Mouse (Mus musculus) embryonic facial prominence, embryonic 15.5 days (tissue): ENCODE data around the gene Gm26938. TPM values are rescaled to one million over a fixed set of nuclear protein-coding genes. Genes with fewer than 3 reads are reported as not detected.

Experiments
- ATAC-seq: fragments of 200-750 bp; cut with Nextera tagmentation; 2 replicates; pipeline ENCODE4 v1.8.0; 2017; ENCODE audit warnings: low read depth, moderate TSS enrichment; ENCODE audit not compliant: insufficient number of reproducible peaks, low FRiP score, low TSS enrichment
- H3K27ac ChIP-seq: fragments of 300-500 bp; sonication (generic); replicated peaks from 2 replicates; pipeline ENCODE4 v1.5.1; 2015; ENCODE audit warnings: mild to moderate bottlenecking, inconsistent platforms
- H3K27me3 ChIP-seq: fragments of 300-500 bp; sonication (generic); 2 replicates; pipeline ENCODE4 v1.6.1; 2015; ENCODE audit warnings: inconsistent platforms
- H3K36me3 ChIP-seq: fragments of 300-500 bp; sonication (generic); 2 replicates; pipeline ENCODE4 v1.6.1; 2015; ENCODE audit warnings: mild to moderate bottlenecking, inconsistent platforms
- H3K4me1 ChIP-seq: fragments of 300-500 bp; sonication (generic); 2 replicates; pipeline ENCODE4 v1.6.1; 2015; ENCODE audit warnings: inconsistent platforms
- H3K4me2 ChIP-seq: fragments of 300-500 bp; sonication (generic); replicated peaks from 2 replicates; pipeline ENCODE4 v1.6.1; 2015; ENCODE audit warnings: mild to moderate bottlenecking, inconsistent platforms
- H3K4me3 ChIP-seq: fragments of 300-500 bp; sonication (generic); replicated peaks from 2 replicates; pipeline ENCODE4 v1.5.1; 2015; ENCODE audit warnings: mild to moderate bottlenecking, inconsistent platforms
- H3K9ac ChIP-seq: fragments of 300-500 bp; sonication (generic); 2 replicates; pipeline ENCODE4 v1.6.1; 2015; ENCODE audit warnings: inconsistent platforms
- H3K9me3 ChIP-seq: fragments of 300-500 bp; sonication (generic); replicated peaks from 2 replicates; pipeline ENCODE4 v1.6.1; 2016; ENCODE audit warnings: inconsistent platforms
- WGBS: fragments of 180-500 bp; shearing (Covaris S2); methylation state at CpG from one replicate; pipeline ENCODE4 v1.1.7; 2015; 5-methylcytosine and 5-hydroxymethylcytosine counted together
- polyA plus RNA-seq: library from polyadenylated mRNA; unstranded; fragments of >200 nt; fragmentation: Nextera tagmentation; extraction: Ambion mirVana; gene quantifications from 2 replicates; pipeline ENCODE4 v1.2.1, GENCODE M21; 2015

The Gm26938 gene
- polyA plus RNA-seq, 1 experiment from 2014 or later, result not detected

DNA sequence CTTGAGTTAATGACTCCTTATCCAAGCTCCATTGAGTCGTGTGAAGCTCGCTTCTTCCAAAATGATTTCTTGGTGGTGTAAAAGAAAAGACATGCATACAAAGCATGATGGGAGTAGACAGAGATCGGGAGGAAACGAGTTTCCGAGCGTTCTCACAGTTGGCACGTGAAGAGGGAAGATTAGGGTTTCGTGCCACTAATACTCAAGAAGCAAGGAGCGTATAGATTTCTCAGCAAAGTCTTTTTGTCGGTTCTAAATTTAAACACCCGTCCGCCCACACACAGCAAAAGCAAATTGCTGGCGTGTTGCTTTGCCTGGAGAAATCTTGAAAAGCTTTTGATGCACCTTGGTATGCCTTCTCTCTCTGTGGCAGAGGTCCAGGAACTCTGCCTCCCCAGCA is 3.2 kb upstream of the Gm26938 start:
- ATAC-seq, result no peak
- H3K4me1 ChIP-seq, result peaks cover 12% of the 10 kb centered on the region
- no peak overlapping the region for H3K27ac ChIP-seq
- H3K9ac ChIP-seq, result no peak overlapping the region
- no peak overlapping the region for H3K4me2 ChIP-seq
- peaks cover 4% of the 10 kb centered on the region; the same call in 1 of the 2 replicates for H3K36me3 ChIP-seq
- H3K27me3 ChIP-seq, result no peaks in the 10 kb centered on the region
- no peaks in the 10 kb centered on the region for H3K9me3 ChIP-seq
- 71% methylated on average over 13 of the region's 13 CpGs for WGBS
- H3K4me3 ChIP-seq, result no peak overlapping the region

DNA sequence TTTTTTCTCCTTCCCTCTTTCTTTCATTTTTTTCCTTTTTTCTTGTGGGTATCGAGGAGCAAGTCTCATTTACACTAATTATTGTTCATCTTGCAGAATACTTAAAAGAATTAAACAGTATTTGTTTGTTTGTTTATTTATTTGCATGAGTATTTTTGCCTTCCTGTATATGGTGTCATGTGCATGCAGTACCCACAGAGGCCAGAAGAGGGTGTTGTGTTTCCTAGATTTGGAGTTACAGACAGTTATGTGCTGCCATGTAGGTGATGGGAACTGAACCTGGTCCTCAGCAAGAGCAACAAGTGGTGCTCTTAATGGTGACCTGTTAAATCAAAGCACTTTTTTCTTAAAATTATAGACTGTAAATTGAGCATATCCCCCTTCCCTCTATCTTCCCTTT is 1.4 kb upstream of the Gm26938 start:
- Histone ChIP-seq H3K9ac (no peak overlapping the region), H3K27ac (no peak overlapping the region), H3K4me3 (no peak overlapping the region), H3K36me3 (peaks cover 18% of the 10 kb centered on the region), H3K9me3 (no peaks in the 10 kb centered on the region), H3K27me3 (no peaks in the 10 kb centered on the region), H3K4me1 (peaks cover 12% of the 10 kb centered on the region), H3K4me2 (no peak overlapping the region)
- no peak for ATAC-seq
- 100% methylated on average over 1 of the region's 1 CpGs for WGBS

DNA sequence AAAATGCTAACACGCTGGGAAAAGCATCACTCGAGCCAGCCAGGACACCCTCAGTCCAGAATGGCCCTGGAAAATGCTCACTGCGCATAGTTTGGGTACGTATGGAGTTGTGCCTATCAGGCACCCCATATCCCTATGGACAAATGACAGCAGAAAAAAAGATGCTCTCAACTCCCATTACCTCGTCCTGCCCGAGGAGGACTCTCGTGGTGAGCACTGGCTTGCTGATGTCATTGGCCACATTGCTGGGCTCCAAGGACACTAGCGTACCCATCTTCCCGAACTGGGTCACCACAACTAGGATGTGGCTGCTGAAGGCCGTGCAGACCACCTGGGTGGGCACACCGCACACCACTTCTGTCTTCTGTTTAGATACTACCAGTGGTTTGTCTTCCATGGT is 260 bp downstream of the Gm26938 start:
- Histone ChIP-seq H3K27me3 (no peaks in the 10 kb centered on the region), H3K9me3 (no peaks in the 10 kb centered on the region), H3K4me2 (peak overlapping the region; percentile 81), H3K36me3 (peaks cover 28% of the 10 kb centered on the region), H3K27ac (no peak overlapping the region), H3K4me3 (peak overlapping the region; percentile 60), H3K9ac (peak overlapping the region; percentile 53), H3K4me1 (peaks cover 12% of the 10 kb centered on the region)
- WGBS, result 39% methylated on average over 11 of the region's 11 CpGs
- no peak for ATAC-seq

DNA sequence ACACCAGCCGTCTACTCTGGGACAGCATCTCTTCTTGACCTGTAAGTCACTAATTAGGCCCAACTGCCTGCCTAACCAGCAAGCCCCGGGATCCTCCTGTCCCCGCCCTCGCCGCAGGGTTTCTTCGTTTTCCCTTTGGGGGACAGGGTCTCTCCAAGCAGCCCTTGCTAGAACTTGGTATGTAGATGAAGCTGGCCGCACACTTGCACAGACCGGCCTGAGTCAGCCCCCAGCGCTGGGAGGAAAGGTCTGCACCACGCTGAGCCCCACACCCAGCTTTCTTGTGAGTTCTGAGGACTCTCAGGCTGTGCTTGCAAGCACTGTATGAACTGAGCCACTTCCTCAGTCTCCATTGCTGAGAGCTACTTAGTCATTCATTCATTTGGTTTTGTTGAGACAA is 1.7 kb downstream of the Gm26938 start:
- H3K9me3 ChIP-seq, result no peaks in the 10 kb centered on the region
- H3K9ac ChIP-seq, result no peak overlapping the region
- H3K36me3 ChIP-seq, result peaks cover 28% of the 10 kb centered on the region
- peaks cover 12% of the 10 kb centered on the region for H3K4me1 ChIP-seq
- 88% methylated on average over 10 of the region's 10 CpGs for WGBS
- ATAC-seq, result no peak
- no peak overlapping the region for H3K27ac ChIP-seq
- H3K27me3 ChIP-seq, result no peaks in the 10 kb centered on the region
- H3K4me3 ChIP-seq, result no peak overlapping the region
- no peak overlapping the region for H3K4me2 ChIP-seq

DNA sequence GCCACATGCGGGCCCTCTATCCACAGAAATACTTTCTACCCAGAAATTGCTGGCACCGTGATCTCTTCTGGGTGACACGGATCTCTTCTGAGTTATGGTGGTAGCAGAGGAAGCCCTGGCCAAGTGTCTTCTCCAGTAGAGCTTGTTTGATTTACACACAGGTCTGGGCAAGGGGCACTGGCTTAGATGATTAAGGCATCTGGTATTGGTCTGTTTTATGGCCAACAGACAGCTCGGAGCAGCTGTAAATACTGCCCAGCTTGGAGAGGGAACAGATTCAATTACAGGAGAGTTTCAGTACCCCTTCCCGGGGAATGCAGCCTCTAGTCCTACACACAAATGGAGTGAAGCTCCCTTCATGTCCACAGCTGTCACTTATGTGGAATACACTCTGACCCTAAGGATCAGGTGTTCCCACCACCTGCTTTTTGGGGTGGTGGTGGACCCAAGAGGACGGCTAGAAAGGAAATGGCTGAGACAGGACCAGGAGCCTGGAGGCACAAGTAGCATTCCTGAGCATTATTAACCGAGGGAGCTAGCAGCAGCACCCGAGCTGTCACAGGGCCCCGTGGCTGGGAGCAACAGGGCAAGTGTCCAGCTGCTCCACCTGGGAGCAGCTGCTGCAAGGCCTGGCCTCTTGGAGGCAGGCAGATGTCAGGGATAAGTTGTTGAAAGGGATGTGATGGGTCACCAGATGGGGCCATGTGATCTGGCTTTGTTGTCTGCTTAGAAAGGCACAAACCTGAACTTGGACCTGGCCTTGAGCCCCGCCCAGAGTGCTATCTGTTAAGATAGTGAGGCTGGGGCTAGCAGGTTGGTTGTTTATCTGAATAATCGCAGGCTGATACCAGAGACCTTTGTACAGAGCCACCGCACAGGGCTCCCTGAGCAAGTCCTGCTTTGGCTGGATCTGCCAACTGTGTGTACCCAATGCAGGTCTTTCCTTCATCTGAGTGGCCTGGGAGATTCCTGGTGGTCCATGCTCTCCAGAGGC is 4.4 kb downstream of the Gm26938 start:
- ATAC-seq, result no peak
- Histone ChIP-seq H3K27me3 (no peaks in the 10 kb centered on the region), H3K4me3 (no peak overlapping the region), H3K9me3 (no peaks in the 10 kb centered on the region), H3K36me3 (peaks cover 28% of the 10 kb centered on the region), H3K4me2 (no peak overlapping the region), H3K4me1 (peaks cover 12% of the 10 kb centered on the region), H3K9ac (no peak overlapping the region), H3K27ac (peak overlapping the region; percentile 41; the same call in 1 of the 2 replicates)
- WGBS, result 63% methylated on average over 12 of the region's 12 CpGs

DNA sequence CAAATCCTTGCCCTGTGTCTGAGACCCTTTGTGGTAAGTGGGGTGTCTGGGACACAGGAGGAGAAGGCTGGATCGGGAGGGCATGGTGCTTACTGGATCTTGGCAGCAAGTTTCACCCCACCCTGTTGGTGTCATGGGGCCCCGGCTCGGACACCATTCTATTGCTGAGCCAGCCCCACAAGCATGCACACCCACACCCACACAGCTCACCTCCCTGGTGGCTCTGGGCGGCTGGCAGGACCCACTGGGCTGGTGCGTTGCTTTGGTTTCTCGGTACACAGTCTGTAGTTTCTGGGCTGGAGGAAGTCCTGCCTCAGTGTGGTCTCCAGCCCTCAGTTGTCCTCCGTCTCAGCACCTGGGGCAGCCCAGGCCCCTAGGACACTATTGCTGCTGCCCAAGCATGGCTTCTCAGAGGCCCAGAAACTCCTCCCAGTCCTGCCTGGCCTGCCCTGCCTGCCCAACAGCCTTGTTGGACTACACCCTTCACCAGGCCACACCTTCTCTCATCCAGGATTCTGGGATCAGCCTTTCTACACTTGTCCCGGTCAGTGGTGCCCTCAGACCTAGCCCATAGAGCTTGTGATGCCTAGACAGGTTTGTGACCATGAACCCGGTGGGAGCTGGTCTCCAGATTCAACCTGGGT is 6.5 kb downstream of the Gm26938 start, which contains the start of gene Tmem184a:
Gene Tmem184a (minus strand): TSS at position 380 of the 644 bp plus-strand sequence.
- H3K9me3 ChIP-seq, result no peaks in the 10 kb centered on the region
- ATAC-seq, result no peak
- H3K4me2 ChIP-seq, result no peak within 1 kb of the TSS
- H3K27me3 ChIP-seq, result 0 out of 2 replicates have a peak, but pooled peaks cover 2% of the 10 kb centered on the region
- H3K27ac ChIP-seq, result peak within 1 kb of the TSS; percentile 24
- H3K4me3 ChIP-seq, result no peak within 1 kb of the TSS
- no peak within 1 kb of the TSS for H3K9ac ChIP-seq
- no peaks in the 10 kb centered on the region for H3K4me1 ChIP-seq
- 77% methylated on average over 9 of the region's 9 CpGs for WGBS
- H3K36me3 ChIP-seq, result peaks cover 27% of the 10 kb centered on the region

DNA sequence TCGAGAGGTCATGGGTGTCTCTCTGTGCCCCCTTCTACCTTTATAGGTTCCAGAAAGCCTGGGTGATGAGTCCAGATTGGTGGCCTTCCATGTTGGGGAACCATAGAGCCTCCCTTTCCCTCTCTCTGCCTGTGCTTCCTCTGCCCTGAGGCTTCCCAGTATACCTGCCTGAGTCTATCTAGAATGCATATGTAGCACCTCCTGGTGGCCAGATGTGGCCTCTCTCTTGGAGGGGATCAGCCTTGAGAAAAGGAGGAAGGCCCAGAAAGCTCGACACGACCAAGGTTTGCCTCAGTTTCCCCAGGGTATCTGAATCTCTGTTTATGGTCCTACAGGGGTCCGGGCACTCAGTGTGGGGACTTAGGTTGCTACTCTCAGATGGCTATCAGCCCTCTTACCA is 7.4 kb downstream of the Gm26938 start:
- Histone ChIP-seq H3K27ac (no peak overlapping the region), H3K9ac (no peak overlapping the region), H3K9me3 (no peaks in the 10 kb centered on the region), H3K4me2 (no peak overlapping the region), H3K4me3 (no peak overlapping the region), H3K27me3 (peaks cover 8% of the 10 kb centered on the region), H3K4me1 (no peaks in the 10 kb centered on the region), H3K36me3 (peaks cover 23% of the 10 kb centered on the region)
- WGBS, result 45% methylated on average over 4 of the region's 4 CpGs
- ATAC-seq, result no peak

DNA sequence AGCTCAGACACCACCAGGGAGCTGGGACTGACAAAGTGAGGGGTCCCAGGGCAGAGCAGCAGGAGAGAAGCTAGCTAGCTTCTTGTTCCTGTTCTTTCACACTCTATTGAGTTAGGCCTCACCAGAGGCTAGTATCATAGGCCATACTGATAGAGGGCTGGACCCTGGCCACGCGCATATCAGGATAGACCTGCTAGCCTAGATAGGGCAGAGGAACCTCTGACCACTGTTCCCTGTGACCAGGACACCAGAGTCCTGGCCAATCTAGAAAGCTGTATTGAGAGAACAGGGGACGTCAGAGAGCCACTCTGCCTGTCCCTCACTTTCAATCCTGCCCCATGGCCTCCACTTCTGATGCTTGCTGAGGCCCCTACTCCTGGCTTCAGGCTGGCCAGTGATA is 8.2 kb downstream of the Gm26938 start:
- Histone ChIP-seq H3K4me1 (no peaks in the 10 kb centered on the region), H3K4me2 (no peak overlapping the region), H3K9me3 (no peaks in the 10 kb centered on the region), H3K4me3 (no peak overlapping the region), H3K27ac (no peak overlapping the region), H3K36me3 (peaks cover 15% of the 10 kb centered on the region), H3K9ac (no peak overlapping the region), H3K27me3 (peaks cover 12% of the 10 kb centered on the region)
- WGBS, result 85% methylated on average over 3 of the region's 3 CpGs
- no peak for ATAC-seq

DNA sequence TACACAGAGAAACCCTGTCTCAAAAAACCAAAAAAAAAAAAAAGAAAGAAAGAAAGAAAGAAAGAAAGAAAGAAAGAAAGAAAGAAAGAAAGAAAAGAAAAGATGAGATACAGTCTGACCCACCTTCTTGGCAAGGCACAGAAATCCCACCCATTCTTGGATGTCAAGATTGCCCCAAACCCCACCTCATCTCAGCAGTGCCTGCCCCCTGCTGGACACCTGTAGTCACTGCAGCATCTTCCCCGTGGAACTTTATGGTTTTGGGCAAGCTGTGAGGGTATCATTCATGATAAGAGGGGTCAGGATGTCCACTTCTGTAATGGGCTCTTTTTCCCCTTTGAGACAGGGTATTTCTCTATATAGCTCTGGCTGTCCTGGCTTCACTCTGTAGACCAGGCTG is 8.9 kb downstream of the Gm26938 start:
- Histone ChIP-seq H3K4me1 (no peaks in the 10 kb centered on the region), H3K27me3 (peaks cover 17% of the 10 kb centered on the region), H3K4me3 (no peak overlapping the region), H3K27ac (no peak overlapping the region), H3K36me3 (peaks cover 7% of the 10 kb centered on the region), H3K9ac (no peak overlapping the region), H3K9me3 (no peaks in the 10 kb centered on the region), H3K4me2 (no peak overlapping the region)
- WGBS, result 9% methylated on average over 1 of the region's 1 CpGs
- ATAC-seq, result no peak

DNA sequence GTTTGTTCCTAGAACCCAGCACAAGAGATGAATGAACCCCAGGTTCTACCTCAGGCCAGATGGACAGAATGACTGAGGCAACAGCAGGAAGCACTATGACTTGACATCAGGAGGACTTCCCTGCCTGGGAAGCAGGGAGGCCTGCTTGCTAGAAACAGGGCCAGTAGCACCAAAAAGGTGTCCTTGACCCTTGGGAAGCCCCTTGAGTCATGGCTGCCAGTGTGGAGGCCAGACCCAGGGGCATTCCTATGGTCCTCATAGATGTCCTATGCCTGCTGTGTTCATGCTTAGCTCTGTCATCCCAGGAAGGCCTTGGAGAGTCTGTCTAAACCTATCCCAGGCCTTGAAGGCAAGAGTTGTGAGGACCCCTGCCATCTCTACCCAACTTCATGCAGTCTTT is 9.8 kb downstream of the Gm26938 start:
- H3K27ac ChIP-seq, result no peak overlapping the region
- H3K4me1 ChIP-seq, result no peaks in the 10 kb centered on the region
- no peaks in the 10 kb centered on the region for H3K9me3 ChIP-seq
- H3K9ac ChIP-seq, result no peak overlapping the region
- H3K27me3 ChIP-seq, result peaks cover 17% of the 10 kb centered on the region
- ATAC-seq, result no peak
- no peaks in the 10 kb centered on the region for H3K36me3 ChIP-seq
- no peak overlapping the region for H3K4me2 ChIP-seq
- no peak overlapping the region for H3K4me3 ChIP-seq

DNA sequence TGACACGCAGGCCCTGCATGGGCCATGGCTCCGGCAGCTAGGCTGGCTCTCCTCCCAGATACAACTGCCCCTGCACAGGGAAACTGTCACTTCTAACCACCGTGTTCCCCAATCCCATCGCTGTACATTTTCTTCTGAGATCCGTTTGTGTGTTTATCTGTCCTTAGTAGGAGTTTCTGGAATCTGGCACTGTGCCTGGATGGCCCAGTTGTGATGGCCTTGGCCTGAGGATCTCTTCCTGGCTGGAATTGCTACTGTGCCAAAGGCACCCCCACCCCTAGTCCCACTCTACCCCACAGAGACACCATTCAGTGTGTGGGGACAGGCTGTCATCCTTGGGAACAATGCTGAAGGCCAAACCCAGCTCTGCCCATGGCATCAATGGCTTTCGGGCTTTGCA is 10.2 kb downstream of the Gm26938 start:
- ATAC-seq, result no peak
- WGBS, result 78% methylated on average over 6 of the region's 6 CpGs
- Histone ChIP-seq H3K4me2 (no peak overlapping the region), H3K27ac (no peak overlapping the region), H3K27me3 (peaks cover 17% of the 10 kb centered on the region), H3K9me3 (no peaks in the 10 kb centered on the region), H3K9ac (no peak overlapping the region), H3K4me3 (no peak overlapping the region), H3K4me1 (no peaks in the 10 kb centered on the region), H3K36me3 (no peaks in the 10 kb centered on the region)
